ENCODE assay signal across 24 mouse cellular contexts in the genomic region with DNA sequence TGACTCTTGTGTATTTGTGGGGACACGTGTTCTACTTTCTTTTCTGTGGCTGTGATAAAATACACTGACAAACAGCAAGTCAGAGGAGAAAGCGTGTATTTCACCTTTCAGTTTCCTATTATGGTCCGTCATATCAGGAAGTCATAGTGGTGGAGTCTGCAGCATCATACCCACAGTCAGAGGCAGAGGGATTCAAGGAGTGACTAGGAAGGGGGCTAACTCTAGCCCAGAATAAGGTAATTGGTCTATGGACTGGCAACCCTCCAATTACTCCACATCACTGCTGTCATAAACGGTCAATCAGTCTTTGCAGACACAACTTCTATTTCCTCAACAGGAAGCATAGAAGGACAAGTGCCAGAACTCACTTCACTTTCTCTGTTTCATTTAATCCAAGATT.
DNase-seq lines count a peak whose midpoint lies in the region; ATAC-seq and TF ChIP-seq lines count a peak whose summit lies in the region.
"Had no signal": no experiment of that assay in that cellular context is flagged by ENCODE, and none has a peak within 500 bp of the region (broad histone marks: within the 10 kb centered on the region; RNA-seq: fewer than 3 reads in every experiment).

No protein-coding gene starts in this region.

- DNase-seq in CD4-positive, CD25-positive, alpha-beta regulatory T cell, adult 2 months (ENCODE audit: low read depth, low spot score) = peak; percentile 2
- DNase-seq in CH12.LX (ENCODE audit: extremely low read depth) = no peak
- peak; percentile 6 for DNase-seq in induced T-regulatory cell, adult 2 months (ENCODE audit: low read depth)
- no peak for DNase-seq in adrenal gland, adult 18-20 months (ENCODE audit: low spot score in 2 of 2)
- no peak for DNase-seq in embryo, embryonic 9.5 days (ENCODE audit: extremely low spot score)
- DNase-seq in liver, embryonic 11.5 days (ENCODE audit: low spot score) = no peak
- DNase-seq: cerebellum, adult 2 months; cerebellum, postnatal 36 days; gastrocnemius, postnatal 10 days; heart, adult 2 months; kidney, adult 11 months; layer of hippocampus, adult 9-11 months; left cerebral cortex, postnatal 4 days; right cerebral cortex, postnatal 14 days; spleen, adult 18-20 months had no signal

- peaks cover 0 to 11% of the 10 kb centered on the region in 2 experiments; a peak in 2 of 4 replicates for H3K4me1 ChIP-seq in CH12.LX (ENCODE audit: control insufficient read depth in 1 of 2, insufficient read depth in 2 of 2)
- H3K4me1 ChIP-seq in liver, embryonic 11.5 days (replicated peaks; ENCODE audit: control insufficient read depth, insufficient read depth, low read length) = 0 out of 2 replicates have a peak, but pooled peaks cover 3% of the 10 kb centered on the region
- H3K4me1 ChIP-seq: megakaryocyte, embryonic 14.5 days had no signal

- no peak for TF ChIP-seq CTCF in CH12.LX (conservative IDR thresholded peaks at IDR 0.05 in 1 of 2, IDR thresholded peaks at IDR 0.05 in 1 of 2; ENCODE audit: low read depth in 2 of 2, low read length in 2 of 2)

- dilution Hi-C loops in CH12.LX (cut with MboI; ENCODE audit: extremely low pct_ligation_motif_present, extremely low pct_unique_long_range_greater_than_20kb, low sequenced_read_pairs) = no loop called here

- no peak for TF ChIP-seq RAD21 in CH12.LX (IDR thresholded peaks at IDR 0.05; ENCODE audit: low read depth, low read length)

- no peaks in the 10 kb centered on the region for H3K79me2 ChIP-seq in CH12.LX (replicated peaks; ENCODE audit: control insufficient read depth, extremely low read depth, insufficient read depth, poor library complexity, severe bottlenecking)

- H3K27ac ChIP-seq in CH12.LX (ENCODE audit: insufficient read depth, low read depth) = no peak overlapping the region
- no peak overlapping the region for H3K27ac ChIP-seq in liver, embryonic 11.5 days (ENCODE audit: low read depth, low read length)
- H3K27ac ChIP-seq: embryonic facial prominence, embryonic 15.5 days; forebrain, embryonic 15.5 days; heart, adult 2 months; hindbrain, embryonic 14.5 days; kidney, postnatal 0 days; limb, embryonic 15.5 days; liver, embryonic 15.5 days; midbrain, embryonic 13.5 days had no signal

- TF ChIP-seq POLR2A in CH12.LX (IDR thresholded peaks at IDR 0.05; ENCODE audit: low read depth, low read length) = no peak

- H3K4me2 ChIP-seq in CH12.LX (ENCODE audit: insufficient read depth, low read depth, poor library complexity, severe bottlenecking) = peak overlapping the region; percentile 34; the same call in 1 of the 2 replicates
- no peak overlapping the region for H3K4me2 ChIP-seq in liver, embryonic 11.5 days
- H3K4me2 ChIP-seq: embryonic facial prominence, embryonic 15.5 days; forebrain, embryonic 15.5 days; hindbrain, embryonic 14.5 days; limb, embryonic 15.5 days; liver, embryonic 15.5 days; midbrain, embryonic 13.5 days had no signal

- no peaks in the 10 kb centered on the region for H3K9me3 ChIP-seq in CH12.LX (replicated peaks; ENCODE audit: low read length)
- no peaks in the 10 kb centered on the region for H3K9me3 ChIP-seq in liver, embryonic 11.5 days (ENCODE audit: control insufficient read depth, low read length)
- H3K9me3 ChIP-seq: embryonic facial prominence, embryonic 15.5 days; forebrain, embryonic 15.5 days; limb, embryonic 15.5 days; liver, embryonic 15.5 days; megakaryocyte, embryonic 14.5 days; midbrain, embryonic 13.5 days had no signal

- no peak overlapping the region for H3K4me3 ChIP-seq in CH12.LX (replicated peaks in 1 of 3; ENCODE audit: low read depth in 2 of 3, low read length in 2 of 3, poor library complexity in 1 of 3)
- H3K4me3 ChIP-seq in liver, embryonic 11.5 days (ENCODE audit: low read depth, low read length) = no peak overlapping the region
- H3K4me3 ChIP-seq: embryonic facial prominence, embryonic 15.5 days; forebrain, embryonic 15.5 days; heart, adult 2 months; limb, embryonic 15.5 days; liver, embryonic 15.5 days; megakaryocyte, embryonic 14.5 days; midbrain, embryonic 13.5 days had no signal

- H3K9ac ChIP-seq in CH12.LX (ENCODE audit: insufficient read depth, low read depth) = no peak overlapping the region
- no peak overlapping the region for H3K9ac ChIP-seq in liver, embryonic 11.5 days (ENCODE audit: low read depth, low read length)
- H3K9ac ChIP-seq: embryonic facial prominence, embryonic 15.5 days; forebrain, embryonic 15.5 days; hindbrain, embryonic 14.5 days; limb, embryonic 15.5 days; liver, embryonic 15.5 days; midbrain, embryonic 13.5 days had no signal

- no peak for TF ChIP-seq EP300 in CH12.LX (IDR thresholded peaks at IDR 0.05; ENCODE audit: low read length)

- H3K27me3 ChIP-seq in CH12.LX (replicated peaks) = no peaks in the 10 kb centered on the region
- H3K27me3 ChIP-seq in liver, embryonic 11.5 days (replicated peaks; ENCODE audit: control insufficient read depth, insufficient read depth, low read length) = no peaks in the 10 kb centered on the region
- H3K27me3 ChIP-seq: embryonic facial prominence, embryonic 15.5 days; forebrain, embryonic 15.5 days; limb, embryonic 15.5 days; liver, embryonic 15.5 days; megakaryocyte, embryonic 14.5 days; midbrain, embryonic 13.5 days had no signal

- in situ Hi-C loops in CH12.LX (cut with MboI; ENCODE audit: low pct_ligation_motif_present, low pct_unique_long_range_greater_than_20kb, low sequenced_read_pairs) = no loop called here

- WGBS in liver, embryonic 11.5 days = 76% methylated on average over 4 of the region's 4 CpGs

- no peaks in the 10 kb centered on the region for H3K36me3 ChIP-seq in CH12.LX (replicated peaks in 1 of 2; ENCODE audit: control insufficient read depth in 1 of 2, insufficient read depth in 1 of 2, low read length in 1 of 2)
- H3K36me3 ChIP-seq in liver, embryonic 11.5 days (ENCODE audit: control insufficient read depth, insufficient read depth, low read length) = no peaks in the 10 kb centered on the region
- H3K36me3 ChIP-seq: embryonic facial prominence, embryonic 15.5 days; forebrain, embryonic 15.5 days; limb, embryonic 15.5 days; liver, embryonic 15.5 days; midbrain, embryonic 13.5 days had no signal

- peak; percentile 73 for ATAC-seq in megakaryocyte progenitor cell, adult 5-6 weeks (replicated peaks; ENCODE audit: poor library complexity)
- ATAC-seq in liver, embryonic 11.5 days (replicated peaks; ENCODE audit: low FRiP score) = no peak
- ATAC-seq: forebrain, embryonic 15.5 days; midbrain, embryonic 13.5 days had no signal

TF ChIP-seq in CH12.LX, 34 proteins besides CTCF, POLR2A, EP300 and RAD21:
- TF ChIP-seq SIN3A (IDR thresholded peaks at IDR 0.05; ENCODE audit: low read length) (no peak), GABPA (IDR thresholded peaks at IDR 0.05; ENCODE audit: insufficient replicate concordance, low read depth, low read length) (no peak)
TF ChIP-seq in CH12.LX: peak in this region for 0.

Comparison
In these comparisons a context has a peak if more than half of its experiments do, and no peak if none do; other contexts are left out.
1. DNase-seq: peak in CD4-positive, CD25-positive, alpha-beta regulatory T cell, adult 2 months (single experiment) and induced T-regulatory cell, adult 2 months (single experiment); none in CH12.LX (single experiment), adrenal gland, adult 18-20 months (0 of 2), embryo, embryonic 9.5 days (single experiment) and liver, embryonic 11.5 days (single experiment).